Mouse (Mus musculus) inflammation-experienced regulatory T-cells, adult 6 months (primary cell): ENCODE results near the gene Uhrf1bp1. TPM values are rescaled to one million over a fixed set of nuclear protein-coding genes. Genes with fewer than 3 reads are reported as not detected.

Source experiments
- ATAC-seq: one replicate; pipeline ENCODE4 v1.8.0; 2017
- polyA plus RNA-seq, 3 experiments: library from polyadenylated mRNA; unstranded; fragments of 100-300 nt; shearing (Covaris generic); gene quantifications; one replicate each; pipeline ENCODE4 v1.2.1; 2017

The Uhrf1bp1 gene
- polyA plus RNA-seq, 3 experiments from 2014 or later: 0.77 to 1.2 (median 0.86) TPM

- no peak for ATAC-seq
These were observed 55.1 kb downstream of the Uhrf1bp1 start for GRCm38 (mm10) chr17:27911371-27911770.

DNA sequence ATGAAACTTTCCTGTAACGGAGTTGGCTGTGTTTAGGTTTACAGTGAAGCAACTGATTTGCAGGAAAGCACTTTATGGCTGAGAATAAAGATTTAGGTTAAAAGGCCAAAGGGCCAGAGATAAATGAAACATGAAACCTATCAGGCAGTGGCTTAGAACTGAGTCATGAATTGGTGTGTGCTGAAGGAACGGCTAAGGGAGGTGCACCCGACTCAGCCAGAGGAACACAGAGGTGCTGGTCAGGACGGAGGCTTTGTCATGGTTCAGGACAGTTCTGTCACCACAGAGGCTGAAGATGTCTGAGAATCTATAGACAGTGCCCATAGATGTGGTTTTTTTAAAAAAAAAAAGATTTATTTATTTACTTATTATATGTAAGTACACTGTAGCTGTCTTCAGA, 58.5 kb downstream of the Uhrf1bp1 start:
- ATAC-seq: no peak

- no peak for ATAC-seq
These were observed 60.1 kb downstream of the Uhrf1bp1 start for GRCm38 (mm10) chr17:27916366-27916765.

GRCm38 (mm10) chr17:27920676-27921075, 64.4 kb downstream of the Uhrf1bp1 start:
- ATAC-seq: no peak

DNA sequence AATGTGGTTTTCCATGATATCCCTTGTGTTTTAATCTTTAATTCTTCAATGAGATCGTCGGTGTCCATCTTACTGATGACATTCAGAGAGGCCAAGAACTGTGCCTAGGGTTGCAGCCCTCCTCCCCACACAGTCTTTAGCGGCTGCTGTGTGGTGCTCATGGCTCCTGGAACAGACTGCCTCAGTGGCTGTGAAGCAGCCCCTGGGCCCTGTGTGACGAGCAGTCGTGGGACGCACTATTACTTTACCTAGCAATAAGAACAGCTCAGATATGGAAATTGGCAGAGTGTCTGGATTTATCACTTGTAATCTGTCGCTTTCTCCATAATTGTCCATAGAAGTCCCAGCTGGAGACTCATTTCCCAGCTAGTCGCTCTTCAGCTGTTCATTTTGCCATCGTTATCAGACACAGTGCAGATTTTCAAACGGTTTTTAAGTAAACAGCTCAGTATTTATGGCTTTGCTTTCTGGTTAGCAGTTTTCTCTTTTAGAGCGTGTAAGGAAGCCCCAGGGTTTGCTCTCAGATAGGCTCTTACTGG, 66.0 kb downstream of the Uhrf1bp1 start:
- no peak for ATAC-seq

DNA sequence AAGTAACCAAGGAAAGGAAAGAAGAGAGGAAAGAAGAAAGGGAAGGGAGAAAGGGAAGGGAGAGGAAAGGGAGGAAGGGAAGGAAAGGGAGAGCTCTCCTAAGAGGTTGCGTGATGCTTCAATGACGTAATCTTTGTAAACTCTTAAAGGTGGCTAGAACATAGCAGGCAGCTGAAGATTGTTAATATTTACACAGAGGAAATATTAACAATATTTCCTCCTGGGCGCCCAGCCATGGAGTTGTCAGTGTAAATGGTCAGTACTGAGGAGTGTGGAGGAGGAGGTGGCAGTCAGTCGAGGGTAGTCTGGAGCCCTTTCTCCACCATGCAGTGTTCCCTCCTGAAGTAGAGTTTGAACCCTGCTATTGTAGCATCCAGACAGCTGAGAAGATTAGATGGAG, 68.8 kb downstream of the Uhrf1bp1 start:
- ATAC-seq: no peak

GRCm38 (mm10) chr17:27925504-27925903, 69.3 kb downstream of the Uhrf1bp1 start:
- ATAC-seq: no peak

DNA sequence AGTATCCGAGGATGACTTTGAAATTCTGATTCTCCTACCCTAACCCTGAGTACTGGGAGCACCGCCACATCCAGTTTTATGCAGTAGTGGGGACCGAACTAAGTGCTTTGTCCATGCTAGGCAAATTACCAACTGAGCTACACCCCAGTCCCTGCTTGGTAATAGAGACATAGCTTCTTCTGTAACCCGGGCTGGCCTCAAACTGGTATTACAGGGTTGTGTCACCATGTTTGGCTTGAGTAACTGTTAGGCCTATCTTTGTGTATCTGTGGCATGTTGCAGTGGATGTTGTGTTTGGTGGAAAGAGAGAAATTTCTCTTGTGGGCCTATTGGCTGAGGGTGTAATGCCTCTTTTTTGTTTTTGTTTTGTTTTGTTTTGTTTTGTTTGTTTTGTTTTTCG, 74.0 kb downstream of the Uhrf1bp1 start:
- no peak for ATAC-seq

DNA sequence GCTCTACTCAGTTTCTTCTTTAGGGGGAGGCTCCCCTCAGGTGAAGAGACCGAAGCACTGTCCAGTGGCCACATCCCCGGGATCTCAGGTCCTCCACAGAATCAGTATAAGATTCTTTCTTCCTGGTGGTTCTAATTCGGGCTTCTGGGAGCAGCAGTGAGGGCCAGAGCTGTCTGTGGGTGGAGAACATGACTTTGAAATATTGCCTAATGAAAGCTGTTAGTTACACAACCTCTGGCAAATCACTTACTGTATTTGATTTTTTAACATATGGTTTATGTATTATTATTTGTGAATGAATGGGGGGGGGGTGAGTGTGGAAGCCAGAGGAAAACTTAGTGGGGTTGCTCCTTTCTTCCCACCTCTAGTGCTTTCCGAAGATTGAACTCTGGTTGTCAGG, 75.6 kb downstream of the Uhrf1bp1 start:
- no peak for ATAC-seq

DNA sequence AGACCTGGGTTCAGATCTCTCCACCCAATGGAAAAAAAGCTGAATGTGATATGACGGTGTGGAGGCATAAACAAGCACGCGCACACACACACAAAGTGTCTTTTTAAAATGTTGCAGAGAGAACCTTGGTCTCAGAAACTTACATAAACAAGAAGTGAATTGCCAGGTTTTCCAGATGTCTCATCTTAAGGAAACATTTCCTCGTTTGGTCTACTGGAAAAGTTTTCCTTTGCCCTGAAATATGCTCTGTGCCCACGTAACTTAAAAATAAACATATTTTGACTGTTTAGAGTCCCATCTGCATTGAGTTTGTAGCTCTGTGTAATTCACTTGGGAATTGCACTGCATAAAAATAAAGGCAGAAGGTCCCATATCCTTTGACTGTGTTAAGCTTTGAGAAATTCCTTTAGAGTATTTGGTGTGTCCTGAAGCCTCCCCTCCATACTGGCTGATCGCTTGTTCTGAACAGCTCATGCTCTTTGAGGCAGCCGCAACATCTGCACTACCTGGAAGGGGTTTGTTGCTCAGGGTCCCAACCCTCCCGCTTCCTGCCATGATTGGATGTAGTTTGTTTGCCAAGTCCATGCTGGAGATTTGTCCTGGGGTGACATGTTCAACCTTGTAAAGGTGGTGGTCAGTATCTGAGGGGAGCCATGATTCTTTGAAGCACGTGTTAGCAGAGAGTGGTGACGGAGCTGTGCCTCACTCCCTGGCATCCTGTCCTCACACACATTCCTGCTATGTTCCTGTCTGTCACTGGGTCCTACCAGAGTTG, 78.1 kb downstream of the Uhrf1bp1 start:
- ATAC-seq: no peak

GRCm38 (mm10) chr17:27935091-27935490, 78.8 kb downstream of the Uhrf1bp1 start:
- no peak for ATAC-seq

DNA sequence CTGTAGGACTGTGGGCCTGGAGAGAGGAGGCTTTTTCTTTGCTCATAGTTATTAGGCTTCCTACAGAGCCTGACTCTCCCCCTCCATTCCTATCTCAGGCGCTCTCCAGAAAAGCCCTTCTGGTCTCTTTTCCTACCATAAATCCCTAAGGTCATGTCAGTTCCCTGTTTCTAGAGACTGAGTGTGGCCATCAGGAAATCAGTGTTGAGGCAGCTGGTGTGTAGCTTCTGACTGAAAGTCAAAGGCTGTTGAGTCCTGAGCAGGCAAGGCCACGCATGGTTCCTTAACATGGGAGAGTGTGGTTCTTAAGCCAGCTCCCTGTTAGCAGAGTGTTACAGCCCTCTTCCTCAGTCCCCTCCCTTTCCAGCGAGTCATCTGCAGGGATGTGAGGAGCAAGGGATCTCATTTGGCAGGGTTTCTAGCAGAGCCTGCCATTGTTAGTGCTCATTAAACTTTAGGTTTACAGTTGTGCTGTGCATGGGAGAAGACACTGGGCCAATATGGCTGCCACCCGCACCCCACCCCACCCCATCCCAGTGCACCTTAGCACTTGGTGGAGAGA, 80.9 kb downstream of the Uhrf1bp1 start:
- ATAC-seq: no peak

DNA sequence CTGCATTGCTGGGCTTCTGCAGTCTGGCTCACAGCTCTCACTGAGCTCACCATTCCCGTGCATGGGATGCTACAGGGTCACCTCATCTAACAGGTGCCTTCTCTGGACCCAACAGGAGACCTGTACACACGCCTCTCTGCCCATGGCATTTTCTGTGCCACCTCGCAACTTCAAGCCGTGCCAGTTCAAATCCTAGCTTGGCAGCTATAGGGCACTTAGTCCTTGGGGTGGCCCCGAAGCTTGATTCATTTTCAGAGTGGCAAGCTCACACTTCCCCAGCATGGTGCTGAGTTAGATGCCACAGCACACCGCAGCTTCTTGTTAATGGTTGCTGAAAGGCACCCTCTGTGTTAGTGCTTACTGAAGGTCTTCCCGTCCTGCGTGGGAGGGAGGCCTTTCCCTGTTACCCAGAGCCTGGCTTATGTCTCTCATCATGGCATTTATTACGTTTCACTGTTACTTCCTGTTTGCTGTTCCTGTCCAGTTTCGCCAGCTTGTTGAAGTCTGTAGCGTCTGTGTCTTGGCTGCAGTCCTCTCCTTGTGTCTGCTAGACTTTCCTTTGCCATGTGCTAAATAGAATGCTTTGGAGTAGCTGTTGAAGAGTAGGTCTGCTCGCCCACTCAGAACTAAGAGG, 82.0 kb downstream of the Uhrf1bp1 start:
- ATAC-seq: no peak

GRCm38 (mm10) chr17:27939028-27939427, 82.8 kb downstream of the Uhrf1bp1 start:
- ATAC-seq: no peak

DNA sequence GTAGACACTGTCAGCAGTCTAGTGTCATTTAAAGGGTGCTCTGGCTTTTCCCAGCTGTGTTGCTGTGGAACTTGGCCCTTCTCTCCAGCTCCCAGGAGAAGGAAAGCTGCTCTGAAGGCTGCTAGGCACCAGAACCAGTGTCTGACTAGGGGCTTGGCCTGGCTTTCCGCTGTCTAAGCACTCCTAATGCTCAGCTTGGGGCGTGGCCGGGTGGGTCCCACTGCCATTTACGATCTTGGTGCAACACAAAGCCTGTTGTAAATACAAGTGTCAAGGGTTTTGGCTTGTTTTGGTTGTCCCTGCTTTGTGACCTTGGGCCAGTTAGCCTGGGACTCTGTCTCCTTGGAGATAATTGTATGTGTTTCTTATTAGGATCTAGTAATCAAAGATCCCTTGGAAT, 84.1 kb downstream of the Uhrf1bp1 start:
- no peak for ATAC-seq

GRCm38 (mm10) chr17:27941178-27941577, 84.9 kb downstream of the Uhrf1bp1 start:
- ATAC-seq: no peak

DNA sequence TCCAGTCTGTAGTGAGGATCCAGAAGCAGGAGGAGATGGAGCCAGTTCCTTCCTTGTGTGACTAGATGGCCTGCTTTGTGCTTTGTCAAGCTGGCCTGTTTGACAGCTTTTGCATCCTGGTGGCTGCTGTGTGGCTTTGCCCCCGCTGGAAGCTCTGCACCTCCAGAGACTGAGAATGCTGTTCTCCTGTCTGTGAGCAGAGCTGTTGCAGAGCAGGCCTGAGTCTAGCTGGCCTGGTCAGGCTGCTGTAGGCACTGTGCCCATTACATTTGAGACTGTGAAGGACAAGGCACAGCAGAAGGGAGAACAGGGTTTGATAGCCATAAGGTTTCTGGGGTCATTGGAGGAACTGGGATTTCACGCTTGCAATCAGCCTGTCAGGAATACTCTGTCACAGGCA, 85.5 kb downstream of the Uhrf1bp1 start:
- no peak for ATAC-seq

GRCm38 (mm10) chr17:27942131-27942530, 85.9 kb downstream of the Uhrf1bp1 start:
- ATAC-seq: no peak

GRCm38 (mm10) chr17:27945546-27946216, 89.4 kb downstream of the Uhrf1bp1 start:
- no peak for ATAC-seq

DNA sequence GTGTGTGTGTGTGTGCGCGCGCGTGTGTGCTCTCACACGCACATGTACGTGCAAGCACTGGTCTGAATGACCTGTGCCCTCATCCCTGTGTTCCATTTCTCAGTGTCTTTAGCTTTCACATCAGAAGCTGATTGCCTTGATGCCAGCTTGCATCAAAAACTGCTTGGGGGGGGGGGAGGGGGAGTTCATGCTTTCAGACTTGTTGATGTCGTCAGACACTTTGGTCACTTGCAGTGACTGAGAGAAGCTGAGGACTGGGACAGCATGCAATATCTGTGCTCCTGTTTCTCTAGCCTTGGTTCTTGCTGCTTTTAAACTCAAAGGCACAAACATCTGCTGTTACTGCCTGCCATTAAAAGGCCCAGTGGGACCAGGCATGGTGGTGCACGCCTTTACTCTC, 90.1 kb downstream of the Uhrf1bp1 start:
- no peak for ATAC-seq

GRCm38 (mm10) chr17:27947155-27947554, 90.9 kb downstream of the Uhrf1bp1 start:
- no peak for ATAC-seq
